Mouse (Mus musculus) CH12F3 (cell line): ENCODE measurements around the gene Foxa3.

ENCODE experiments used
- in situ Hi-C: fragments of 300-500 bp; cut with MboI; formaldehyde crosslinking; loops from 2 replicates; pipeline ENCODE4 v1.14.3; 2020; ENCODE audit warnings: low sequenced_read_pairs

The Foxa3 gene

GRCm38 (mm10) chr7:19001066-19001806 lies 22.1 kb downstream of the Foxa3 start:
- in situ Hi-C loops = no loop called here

GRCm38 (mm10) chr7:19000421-19000820 lies 22.9 kb downstream of the Foxa3 start:
- in situ Hi-C loops = no loop called here

- in situ Hi-C loops = loop anchor here (10.0 kb wide), 1 partner anchor 104 kb away; no protein-coding TSS in a partner anchor
These were observed 24.5 kb downstream of the Foxa3 start for GRCm38 (mm10) chr7:18998835-18999234.

- in situ Hi-C loops = loop anchor here (10.0 kb wide), 1 partner anchor 98 kb away; no protein-coding TSS in a partner anchor
These were observed 30.3 kb downstream of the Foxa3 start for GRCm38 (mm10) chr7:18993036-18993435.

GRCm38 (mm10) chr7:18992294-18992675 lies 31.1 kb downstream of the Foxa3 start:
- in situ Hi-C loops = loop anchor here (10.0 kb wide), 1 partner anchor 97 kb away; no protein-coding TSS in a partner anchor

- in situ Hi-C loops = loop anchor here (10.0 kb wide), 1 partner anchor 97 kb away; no protein-coding TSS in a partner anchor
These were observed 31.6 kb downstream of the Foxa3 start for GRCm38 (mm10) chr7:18991660-18992293.

GRCm38 (mm10) chr7:18990601-18991295 lies 32.6 kb downstream of the Foxa3 start, which contains the start of gene Mypop:
TSS of gene Mypop (plus strand) at chr7:18991245.
- in situ Hi-C loops = loop anchor here (10.0 kb wide), 1 partner anchor 96 kb away; no protein-coding TSS in a partner anchor

- in situ Hi-C loops = loop anchor here (10.0 kb wide), 1 partner anchor 95 kb away; no protein-coding TSS in a partner anchor
These were observed 33.3 kb downstream of the Foxa3 start for GRCm38 (mm10) chr7:18989995-18990394.

GRCm38 (mm10) chr7:18988780-18989179 lies 34.6 kb downstream of the Foxa3 start:
- in situ Hi-C loops = no loop called here

GRCm38 (mm10) chr7:18987747-18988146 lies 35.6 kb downstream of the Foxa3 start:
- in situ Hi-C loops = no loop called here

GRCm38 (mm10) chr7:18987100-18987499 lies 36.2 kb downstream of the Foxa3 start, which contains the start of gene Nanos2:
TSS of gene Nanos2 (plus strand) at chr7:18987400.
- in situ Hi-C loops = no loop called here

GRCm38 (mm10) chr7:18986503-18986902 lies 36.8 kb downstream of the Foxa3 start:
- in situ Hi-C loops = no loop called here

GRCm38 (mm10) chr7:18978381-18978780 lies 45.0 kb downstream of the Foxa3 start:
- in situ Hi-C loops = no loop called here

- in situ Hi-C loops = no loop called here
These were observed 52.4 kb downstream of the Foxa3 start for GRCm38 (mm10) chr7:18970956-18971355.

GRCm38 (mm10) chr7:18967603-18968002 lies 55.7 kb downstream of the Foxa3 start:
- in situ Hi-C loops = no loop called here

GRCm38 (mm10) chr7:18965312-18965711 lies 58.0 kb downstream of the Foxa3 start:
- in situ Hi-C loops = no loop called here

GRCm38 (mm10) chr7:18963294-18963843 lies 60.0 kb downstream of the Foxa3 start:
- in situ Hi-C loops = no loop called here
